Mouse (Mus musculus): ENCODE data around the gene Bcorl1. TPM values are rescaled to one million over a fixed set of nuclear protein-coding genes. Genes with fewer than 3 reads are reported as not detected.
A peak's percentile ranks its signal among the peaks of the same experiment; 100 is the strongest.

Bcorl1 gene
- total RNA-seq, 4 experiments from 2014 or later, result 19.9 to 24.8 (median 22.8) TPM

GRCm38 (mm10) chrX:48441954-48442353, 100.8 kb downstream of the Bcorl1 start:
- no peak for DNase-seq (ENCODE audit: low spot score in 2 of 2)

GRCm38 (mm10) chrX:48444677-48445076, 103.5 kb downstream of the Bcorl1 start:
- DNase-seq (ENCODE audit: low spot score in 2 of 2), result no peak

- no peak for DNase-seq (ENCODE audit: low spot score in 2 of 2)
Measured at GRCm38 (mm10) chrX:48449646-48450045, 108.5 kb downstream of the Bcorl1 start.

GRCm38 (mm10) chrX:48452231-48452890, 111.2 kb downstream of the Bcorl1 start:
- no peak for DNase-seq (ENCODE audit: low spot score in 2 of 2)

- DNase-seq (ENCODE audit: low spot score in 2 of 2), result no peak
Measured at GRCm38 (mm10) chrX:48452931-48453673, 111.9 kb downstream of the Bcorl1 start.

GRCm38 (mm10) chrX:48453736-48454494, 112.8 kb downstream of the Bcorl1 start:
- DNase-seq (ENCODE audit: low spot score in 2 of 2), result peak in 1 of 2 experiments; percentile 11

GRCm38 (mm10) chrX:48454495-48454878, 113.3 kb downstream of the Bcorl1 start:
- no peak for DNase-seq (ENCODE audit: low spot score in 2 of 2)

GRCm38 (mm10) chrX:48455018-48455417, 113.9 kb downstream of the Bcorl1 start:
- no peak for DNase-seq (ENCODE audit: low spot score in 2 of 2)

GRCm38 (mm10) chrX:48456956-48457355, 115.8 kb downstream of the Bcorl1 start:
- DNase-seq (ENCODE audit: low spot score in 2 of 2), result no peak

Other genes starting within 250 kb of the Bcorl1 start
- 1 to 10 TPM in 1 of 4 experiments, under 1 TPM in 3; 0.09 to 1.1 (median 0.57) TPM for gene Xpnpep2, start 232.6 kb upstream of the Bcorl1 start, total RNA-seq (2022)
- 1 to 10 TPM; 1.4 to 2.5 (median 1.9) TPM for gene Sash3, start 194.9 kb upstream of the Bcorl1 start, total RNA-seq (2022)
- 10 to 100 TPM; 45.9 to 53.5 (median 52.4) TPM for gene Zdhhc9, start 132.5 kb upstream of the Bcorl1 start, total RNA-seq (2022)
- 10 to 100 TPM; 14.9 to 16.8 (median 15.5) TPM for gene Utp14a, start 84.5 kb upstream of the Bcorl1 start, total RNA-seq (2022)
- 1 to 10 TPM; 1.0 to 2.8 (median 1.7) TPM for gene Elf4, start 121.8 kb downstream of the Bcorl1 start, total RNA-seq (2022)
- 10 to 100 TPM; 23.6 to 26.2 (median 24.7) TPM for gene Aifm1, start 172.2 kb downstream of the Bcorl1 start, total RNA-seq (2022)
- 10 to 100 TPM; 30.2 to 39.6 (median 33.8) TPM for gene Rab33a, start 177.9 kb downstream of the Bcorl1 start, total RNA-seq (2022)